Mouse (Mus musculus) forebrain, embryonic 15.5 days (tissue): ENCODE measurements at regions not wholly inside any gene's neighbourhood (a gene's known extent, or its start where the extent isn't known, plus 50 kb on each side); places are given as distances from the start of the nearest gene placed in this dataset.

Experiments
- ATAC-seq: fragments of 200-750 bp; cut with Nextera tagmentation; replicated peaks from 2 replicates; pipeline ENCODE4 v1.8.0; 2017; ENCODE audit warnings: mild to moderate bottlenecking, moderate TSS enrichment, moderate library complexity
- H3K27ac ChIP-seq: fragments of 300-500 bp; sonication (generic); replicated peaks from 2 replicates; pipeline ENCODE4 v1.5.1; 2015; ENCODE audit warnings: mild to moderate bottlenecking, inconsistent platforms
- H3K27me3 ChIP-seq: fragments of 300-500 bp; sonication (generic); 2 replicates; pipeline ENCODE4 v1.6.1; 2015; ENCODE audit warnings: inconsistent platforms
- H3K36me3 ChIP-seq: fragments of 300-500 bp; sonication (generic); 2 replicates; pipeline ENCODE4 v1.6.1; 2015; ENCODE audit warnings: mild to moderate bottlenecking, inconsistent platforms
- H3K4me1 ChIP-seq: fragments of 300-500 bp; sonication (generic); 2 replicates; pipeline ENCODE4 v1.6.1; 2015; ENCODE audit warnings: inconsistent platforms
- H3K4me2 ChIP-seq: fragments of 300-500 bp; sonication (generic); replicated peaks from 2 replicates; pipeline ENCODE4 v1.6.1; 2015; ENCODE audit warnings: mild to moderate bottlenecking, inconsistent platforms
- H3K4me3 ChIP-seq: fragments of 300-500 bp; sonication (generic); 2 replicates; pipeline ENCODE4 v1.5.1; 2015; ENCODE audit warnings: mild to moderate bottlenecking, inconsistent platforms
- H3K9ac ChIP-seq: fragments of 300-500 bp; sonication (generic); replicated peaks from 2 replicates; pipeline ENCODE4 v1.6.1; 2015; ENCODE audit warnings: mild to moderate bottlenecking, inconsistent platforms
- H3K9me3 ChIP-seq: fragments of 300-500 bp; sonication (generic); 2 replicates; pipeline ENCODE4 v1.6.1; 2016; ENCODE audit warnings: inconsistent platforms
- WGBS: fragments of 180-500 bp; shearing (Covaris S2); methylation state at CpG from one replicate; pipeline ENCODE4 v1.1.7; 2015; ENCODE audit warnings: mixed read lengths; 5-methylcytosine and 5-hydroxymethylcytosine counted together

DNA sequence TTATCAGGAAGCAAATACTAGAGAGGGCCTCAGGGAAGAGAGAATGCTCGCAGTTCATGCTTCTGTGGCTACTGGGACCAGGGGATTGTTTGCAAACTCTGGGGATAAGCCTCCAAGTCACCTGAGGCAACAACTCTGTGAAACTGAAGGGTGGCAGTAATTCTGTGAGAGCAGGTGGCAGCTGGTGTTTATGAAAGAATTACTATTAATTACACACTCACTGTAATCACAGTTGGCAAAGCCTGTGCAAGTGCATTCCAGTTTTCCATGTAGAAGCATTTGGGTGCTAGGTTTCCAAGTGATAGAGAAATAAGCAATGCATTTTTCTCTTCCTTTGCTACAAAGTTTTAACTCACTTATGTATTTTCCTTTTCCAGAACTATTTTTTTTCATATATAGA lies 578.5 kb downstream of the Ets1 start:
- H3K36me3 ChIP-seq = no peaks in the 10 kb centered on the region
- ATAC-seq = 0 out of 2 replicates have a peak, but pooled peaks have one; percentile 26
- 53% methylated on average over 1 of the region's 1 CpGs for WGBS

DNA sequence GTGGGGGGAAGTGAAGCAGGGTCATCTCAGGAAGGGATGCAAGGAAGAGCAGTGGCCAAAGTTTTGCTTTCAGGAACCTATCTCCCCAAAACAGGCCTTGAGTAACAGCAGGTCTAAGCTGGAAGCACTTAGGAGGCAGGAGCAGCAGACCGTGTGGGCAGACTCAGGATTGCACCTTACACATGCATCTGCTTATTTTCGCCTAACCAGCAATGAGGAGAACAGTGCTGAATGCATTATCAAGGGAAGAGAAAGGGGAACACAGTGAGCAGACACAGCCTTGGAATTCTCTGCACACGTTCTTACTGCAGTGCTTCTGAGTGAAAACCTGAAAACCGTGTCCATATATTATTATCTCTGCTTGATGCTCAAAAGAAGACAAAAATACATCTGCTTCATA lies 585.0 kb downstream of the Ets1 start:
- 84% methylated on average over 4 of the region's 4 CpGs for WGBS
- Histone ChIP-seq H3K4me1 (no peaks in the 10 kb centered on the region), H3K36me3 (no peaks in the 10 kb centered on the region), H3K27ac (no peak overlapping the region), H3K4me3 (no peak overlapping the region), H3K9me3 (no peaks in the 10 kb centered on the region), H3K4me2 (no peak overlapping the region), H3K9ac (no peak overlapping the region), H3K27me3 (no peaks in the 10 kb centered on the region)
- no peak for ATAC-seq

More for the DNA sequence above, 578.5 kb downstream of the Ets1 start:
- Histone ChIP-seq H3K4me2 (no peak overlapping the region), H3K9me3 (no peaks in the 10 kb centered on the region), H3K27ac (no peak overlapping the region), H3K4me1 (no peaks in the 10 kb centered on the region), H3K4me3 (no peak overlapping the region), H3K27me3 (no peaks in the 10 kb centered on the region), H3K9ac (no peak overlapping the region)

DNA sequence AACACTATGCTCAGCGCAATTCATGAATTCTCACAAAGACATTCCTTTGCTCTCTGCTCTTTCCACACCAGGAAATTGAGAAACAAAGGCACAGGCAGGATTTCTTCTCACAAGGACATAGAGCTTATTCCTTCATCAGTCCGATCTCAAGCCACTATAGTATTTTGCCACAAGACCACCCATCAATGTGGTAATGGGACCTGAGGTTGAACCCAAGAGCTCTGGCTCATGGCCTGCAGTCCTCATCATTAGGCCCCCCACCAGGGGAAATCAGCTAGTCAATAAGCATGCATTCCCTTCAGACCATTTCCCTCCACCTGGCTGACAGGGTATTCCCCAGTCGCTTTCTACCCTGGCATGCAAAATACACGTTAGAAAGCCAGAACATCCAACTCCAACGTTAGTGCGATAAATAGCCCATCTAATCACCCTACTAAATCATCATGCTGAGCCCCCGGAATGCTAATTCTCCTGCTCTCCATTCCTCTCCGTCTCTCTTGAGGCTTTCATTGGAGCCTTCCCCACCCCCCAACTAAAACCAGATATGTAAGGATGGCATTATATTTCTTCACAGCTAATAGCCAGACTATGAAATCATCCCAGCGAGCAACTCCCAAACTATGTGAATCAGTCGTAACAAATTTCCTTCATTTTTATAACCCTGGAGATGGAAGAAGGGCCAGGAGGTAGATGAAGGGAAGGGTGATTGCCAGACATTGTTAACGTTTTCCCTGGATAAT lies 586.2 kb downstream of the Ets1 start:
- Histone ChIP-seq H3K9me3 (no peaks in the 10 kb centered on the region), H3K4me3 (no peak overlapping the region), H3K4me1 (no peaks in the 10 kb centered on the region), H3K27me3 (no peaks in the 10 kb centered on the region), H3K36me3 (no peaks in the 10 kb centered on the region), H3K27ac (no peak overlapping the region), H3K9ac (no peak overlapping the region), H3K4me2 (no peak overlapping the region)
- 78% methylated on average over 11 of the region's 11 CpGs for WGBS
- no peak for ATAC-seq

DNA sequence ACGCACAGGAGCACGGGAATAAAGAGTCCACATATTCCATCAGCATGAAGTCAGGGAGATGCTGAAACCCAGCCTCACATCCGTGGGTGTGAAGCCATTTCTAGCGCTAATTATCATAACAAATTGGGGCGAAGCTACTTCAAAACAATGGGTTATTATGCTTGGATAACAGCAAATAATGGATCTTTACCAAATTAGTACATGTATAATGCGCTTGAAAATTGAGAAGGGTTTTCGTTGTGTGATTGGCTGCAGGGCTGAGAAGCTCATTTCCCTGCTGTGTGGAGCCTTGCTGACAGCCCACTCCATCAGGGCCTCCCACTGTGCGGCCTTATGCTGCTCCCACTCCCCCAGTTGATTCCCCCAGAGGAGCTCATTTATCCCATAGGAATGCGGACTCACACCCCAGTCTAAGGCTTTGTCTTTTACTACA lies 597.7 kb downstream of the Ets1 start:
- Histone ChIP-seq H3K4me1 (peaks cover 8% of the 10 kb centered on the region), H3K4me2 (no peak overlapping the region), H3K36me3 (no peaks in the 10 kb centered on the region), H3K9ac (no peak overlapping the region), H3K4me3 (no peak overlapping the region), H3K9me3 (no peaks in the 10 kb centered on the region), H3K27me3 (no peaks in the 10 kb centered on the region), H3K27ac (no peak overlapping the region)
- ATAC-seq = peak; percentile 69
- 4% methylated on average over 9 of the region's 9 CpGs for WGBS

DNA sequence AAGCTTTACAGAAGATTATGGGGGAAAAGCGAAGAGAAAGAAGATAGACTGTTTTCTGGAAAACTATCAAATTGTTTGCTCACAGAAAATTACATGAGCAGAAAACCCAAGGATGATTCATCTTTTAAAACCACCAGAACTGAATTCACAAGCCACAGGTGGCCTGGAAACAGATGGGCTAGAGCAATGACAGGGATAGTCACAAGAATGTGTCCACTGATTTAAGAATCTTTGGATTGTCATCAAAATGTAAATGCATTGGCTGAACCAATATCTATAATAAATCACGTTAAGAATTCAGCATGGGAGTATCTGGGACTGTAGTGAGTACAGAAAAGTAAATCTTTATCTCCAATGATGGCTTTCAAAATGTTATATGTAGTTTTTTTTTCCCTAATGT lies 602.2 kb downstream of the Ets1 start:
- Histone ChIP-seq H3K36me3 (no peaks in the 10 kb centered on the region), H3K4me1 (peaks cover 8% of the 10 kb centered on the region), H3K4me2 (no peak overlapping the region), H3K27ac (no peak overlapping the region), H3K27me3 (no peaks in the 10 kb centered on the region), H3K9me3 (no peaks in the 10 kb centered on the region), H3K9ac (no peak overlapping the region), H3K4me3 (no peak overlapping the region)
- ATAC-seq = no peak
- WGBS = 87% methylated on average over 2 of the region's 2 CpGs

DNA sequence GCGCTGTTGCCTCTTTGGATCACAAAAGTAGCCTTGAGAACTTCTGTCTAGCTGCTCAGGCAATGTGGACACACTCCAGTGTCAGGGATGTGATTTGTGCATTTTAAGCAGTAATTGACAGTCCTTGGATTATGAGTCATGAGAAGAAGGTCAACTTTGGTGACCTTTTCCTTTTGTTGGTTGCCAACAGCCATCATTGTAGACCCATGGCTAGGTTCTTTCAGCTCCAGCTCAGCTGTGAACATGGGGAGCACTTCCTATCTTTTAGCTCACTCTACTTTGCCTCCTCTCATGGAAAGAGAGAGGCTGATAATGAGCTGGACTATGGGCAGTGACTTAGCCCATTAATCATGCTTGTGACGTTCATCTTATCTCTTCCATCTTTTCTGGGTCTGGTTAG lies 602.8 kb downstream of the Ets1 start:
- Histone ChIP-seq H3K9ac (no peak overlapping the region), H3K36me3 (no peaks in the 10 kb centered on the region), H3K4me2 (no peak overlapping the region), H3K9me3 (no peaks in the 10 kb centered on the region), H3K27ac (no peak overlapping the region), H3K4me1 (peaks cover 4% of the 10 kb centered on the region), H3K4me3 (no peak overlapping the region), H3K27me3 (no peaks in the 10 kb centered on the region)
- no peak for ATAC-seq
- WGBS = 86% methylated on average over 2 of the region's 2 CpGs

DNA sequence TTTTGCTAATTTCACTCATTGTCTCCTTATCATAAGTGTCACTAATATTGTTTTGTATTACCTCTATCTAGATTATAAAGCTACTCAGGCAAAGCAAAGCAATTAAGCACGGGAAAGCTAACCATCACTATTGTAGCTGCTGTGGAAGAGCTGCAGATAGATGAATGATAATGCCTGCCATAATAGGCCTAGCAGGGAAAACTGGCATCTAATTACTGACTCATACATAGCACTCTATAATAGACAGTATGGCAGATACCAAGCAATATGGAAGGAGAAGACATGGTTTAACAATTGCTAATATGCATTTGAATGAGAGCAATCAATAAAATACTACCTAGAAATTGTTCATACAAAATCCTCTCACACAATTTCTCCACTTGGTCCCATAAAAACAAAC lies 604.5 kb downstream of the Ets1 start:
- H3K9me3 ChIP-seq = no peaks in the 10 kb centered on the region
- no peak for ATAC-seq
- H3K4me2 ChIP-seq = no peak overlapping the region
- H3K36me3 ChIP-seq = no peaks in the 10 kb centered on the region
- WGBS = 31% methylated on average over 1 of the region's 1 CpGs
- H3K27ac ChIP-seq = no peak overlapping the region
- H3K4me3 ChIP-seq = no peak overlapping the region
- no peaks in the 10 kb centered on the region for H3K4me1 ChIP-seq
- H3K27me3 ChIP-seq = no peaks in the 10 kb centered on the region
- no peak overlapping the region for H3K9ac ChIP-seq

DNA sequence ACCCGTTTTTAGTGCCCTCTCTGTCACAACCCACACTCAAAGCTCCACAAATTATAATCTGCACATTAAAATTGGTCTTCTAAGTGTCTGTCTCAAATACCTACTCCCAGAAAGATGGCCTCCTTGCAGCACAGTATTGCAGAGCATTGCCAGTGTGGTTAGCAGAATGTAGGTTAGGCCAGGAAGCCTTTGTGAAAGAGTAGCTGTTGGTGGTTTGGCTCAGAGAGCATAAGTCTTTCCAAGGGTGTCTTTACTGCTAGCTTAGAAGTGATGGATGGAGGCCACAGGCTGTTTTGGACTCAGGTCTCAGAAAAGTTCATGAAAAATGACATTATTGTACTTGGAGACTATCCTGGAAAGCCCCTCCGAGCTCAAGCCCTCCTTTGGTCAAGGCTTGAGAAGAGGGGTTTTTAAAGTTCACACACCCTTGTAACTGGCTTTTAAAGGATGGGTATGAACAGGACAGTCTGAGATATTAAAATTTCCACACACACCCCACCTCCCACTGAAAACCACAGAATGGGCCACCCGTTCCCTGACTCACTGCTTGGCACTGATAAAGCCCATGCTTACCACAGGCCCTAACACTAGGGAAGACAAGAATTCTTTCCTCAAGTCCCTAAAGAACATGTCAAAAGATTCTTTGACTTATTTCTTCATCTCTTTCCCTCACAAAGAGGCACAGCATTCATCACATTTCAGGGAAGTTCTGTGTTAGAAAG lies 605.1 kb downstream of the Ets1 start:
- Histone ChIP-seq H3K27me3 (no peaks in the 10 kb centered on the region), H3K9me3 (no peaks in the 10 kb centered on the region), H3K4me2 (no peak overlapping the region), H3K9ac (no peak overlapping the region), H3K4me3 (no peak overlapping the region), H3K36me3 (no peaks in the 10 kb centered on the region), H3K27ac (no peak overlapping the region), H3K4me1 (no peaks in the 10 kb centered on the region)
- 79% methylated on average over 3 of the region's 3 CpGs for WGBS
- no peak for ATAC-seq

DNA sequence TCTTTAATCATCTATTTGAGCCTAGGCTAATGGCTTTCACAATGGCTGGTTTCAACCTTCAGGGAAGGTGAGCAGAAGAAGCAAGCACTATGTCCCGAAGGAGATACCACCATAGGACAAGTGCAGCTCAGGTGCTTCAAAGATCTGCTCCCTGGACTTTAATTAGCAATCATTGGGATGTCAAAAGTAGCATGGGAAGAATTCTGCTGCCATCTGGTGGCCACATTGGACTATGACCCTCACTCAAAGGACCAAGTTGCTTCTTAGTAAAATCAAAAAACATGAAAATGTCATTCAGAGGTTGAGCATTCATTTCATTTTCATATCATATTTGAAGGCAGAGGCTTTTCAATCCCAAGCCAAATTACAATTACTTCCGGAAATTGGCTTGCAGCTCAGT lies 610.9 kb downstream of the Ets1 start:
- H3K27me3 ChIP-seq = no peaks in the 10 kb centered on the region
- H3K27ac ChIP-seq = no peak overlapping the region
- no peaks in the 10 kb centered on the region for H3K4me1 ChIP-seq
- no peaks in the 10 kb centered on the region for H3K36me3 ChIP-seq
- WGBS = 39% methylated on average over 2 of the region's 2 CpGs
- ATAC-seq = no peak
- no peak overlapping the region for H3K9ac ChIP-seq
- no peak overlapping the region for H3K4me2 ChIP-seq
- H3K4me3 ChIP-seq = no peak overlapping the region
- no peaks in the 10 kb centered on the region for H3K9me3 ChIP-seq

DNA sequence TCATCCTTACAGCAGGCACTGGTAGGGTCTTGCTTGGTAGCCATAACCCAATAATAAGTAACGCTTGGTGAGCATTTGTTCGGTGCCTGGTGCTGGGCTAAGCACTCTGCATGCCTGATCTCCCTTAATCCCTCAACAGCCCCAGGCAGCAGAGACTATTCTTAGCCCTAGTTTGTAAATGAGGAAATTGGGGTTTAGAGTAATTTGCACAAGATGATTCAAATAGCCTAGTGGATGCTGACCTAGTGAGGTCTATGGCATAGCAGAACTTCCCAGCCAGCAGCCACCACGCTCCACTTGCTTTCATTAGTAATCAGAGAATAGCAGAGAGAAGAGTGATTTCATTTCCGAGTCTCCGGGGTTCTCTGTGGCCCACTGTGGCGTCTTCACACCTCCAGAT lies 622.2 kb downstream of the Ets1 start:
- Histone ChIP-seq H3K27ac (no peak overlapping the region), H3K27me3 (no peaks in the 10 kb centered on the region), H3K9me3 (no peaks in the 10 kb centered on the region), H3K4me2 (no peak overlapping the region), H3K4me3 (no peak overlapping the region), H3K4me1 (peaks cover 3% of the 10 kb centered on the region; the same call in 1 of the 2 replicates), H3K36me3 (no peaks in the 10 kb centered on the region), H3K9ac (no peak overlapping the region)
- ATAC-seq = no peak
- 12% methylated on average over 6 of the region's 6 CpGs for WGBS

DNA sequence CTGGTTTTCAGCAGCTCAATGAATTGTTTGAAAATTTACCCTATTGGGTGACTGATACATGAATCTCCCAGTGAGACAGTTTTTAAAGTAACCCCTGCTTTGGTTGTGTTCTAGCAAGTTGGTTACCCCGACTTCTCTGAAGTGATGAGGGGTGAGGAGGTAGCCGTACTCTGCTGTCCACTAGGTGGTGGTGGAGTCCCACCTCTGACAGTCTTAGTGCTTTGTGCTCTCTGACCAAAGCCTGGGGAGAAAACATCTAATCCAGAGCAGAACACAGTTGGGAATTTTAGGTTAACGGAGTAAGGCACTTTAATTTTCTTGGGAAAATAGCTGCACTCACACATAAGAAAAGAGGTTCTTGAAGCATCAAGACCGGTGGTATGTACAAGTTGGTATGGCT lies 624.1 kb downstream of the Ets1 start:
- ATAC-seq = peak; percentile 83
- Histone ChIP-seq H3K4me1 (peaks cover 3% of the 10 kb centered on the region; the same call in 1 of the 2 replicates), H3K9ac (no peak overlapping the region), H3K36me3 (no peaks in the 10 kb centered on the region), H3K27me3 (no peaks in the 10 kb centered on the region), H3K4me2 (no peak overlapping the region), H3K4me3 (no peak overlapping the region), H3K9me3 (no peaks in the 10 kb centered on the region), H3K27ac (no peak overlapping the region)
- WGBS = 18% methylated on average over 4 of the region's 4 CpGs

DNA sequence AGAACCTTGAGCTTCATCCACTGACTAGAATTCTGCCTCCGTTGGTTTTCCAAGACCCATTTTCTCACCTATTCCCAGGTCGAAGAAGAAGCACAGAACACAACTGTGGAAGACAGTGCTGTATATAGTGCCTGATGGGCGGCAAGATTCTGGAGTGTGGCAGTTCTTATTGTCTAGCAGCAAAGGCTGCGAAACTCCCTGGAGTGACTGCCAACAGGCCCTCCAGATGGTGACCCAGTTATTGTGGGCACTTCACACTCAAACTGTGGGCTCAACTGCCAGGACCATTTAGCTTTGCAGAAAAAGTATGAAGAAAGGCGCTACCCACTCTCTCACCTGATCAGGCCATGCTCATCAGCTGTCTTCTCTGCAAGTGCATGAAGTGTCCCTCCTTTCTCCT lies 653.4 kb downstream of the Ets1 start:
- no peaks in the 10 kb centered on the region for H3K4me1 ChIP-seq
- H3K36me3 ChIP-seq = no peaks in the 10 kb centered on the region
- no peak overlapping the region for H3K4me3 ChIP-seq
- no peak overlapping the region for H3K27ac ChIP-seq
- H3K4me2 ChIP-seq = no peak overlapping the region
- H3K27me3 ChIP-seq = no peaks in the 10 kb centered on the region
- no peaks in the 10 kb centered on the region for H3K9me3 ChIP-seq
- H3K9ac ChIP-seq = no peak overlapping the region
- no peak for ATAC-seq
- WGBS = 77% methylated on average over 5 of the region's 5 CpGs

DNA sequence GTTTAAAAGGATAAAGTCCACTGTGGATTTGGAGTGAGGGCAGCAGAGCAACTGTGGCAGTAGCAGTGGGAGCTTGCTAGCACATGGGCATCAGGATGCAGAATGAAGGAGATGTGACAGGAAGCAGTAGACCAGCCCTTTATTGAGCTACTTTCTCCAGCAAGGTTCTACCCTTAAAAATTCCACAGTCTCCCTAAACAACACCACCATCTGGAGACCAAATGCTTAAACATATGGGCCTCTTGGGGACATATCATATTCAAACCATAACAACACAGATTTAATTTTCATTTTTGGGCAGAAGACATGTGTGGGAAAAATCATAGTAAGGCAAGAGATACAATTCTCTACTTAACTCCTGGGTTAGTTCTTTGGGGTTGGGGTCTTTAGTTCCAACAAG lies 656.1 kb downstream of the Ets1 start:
- Histone ChIP-seq H3K9ac (no peak overlapping the region), H3K36me3 (no peaks in the 10 kb centered on the region)
- ATAC-seq = no peak

More for the DNA sequence above, 656.1 kb downstream of the Ets1 start:
- H3K27ac ChIP-seq = no peak overlapping the region
- no peak overlapping the region for H3K4me3 ChIP-seq
- no peaks in the 10 kb centered on the region for H3K9me3 ChIP-seq
- no peaks in the 10 kb centered on the region for H3K27me3 ChIP-seq
- no peak overlapping the region for H3K4me2 ChIP-seq
- H3K4me1 ChIP-seq = no peaks in the 10 kb centered on the region
